Mouse (Mus musculus): ENCODE measurements around the gene Rnf44. TPM values are rescaled to one million over a fixed set of nuclear protein-coding genes. Genes with fewer than 3 reads are reported as not detected.

Rnf44 gene
- polyA plus RNA-seq, 2 experiments: 70.1 to 118 TPM

- TF ChIP-seq POLR2A (IDR thresholded peaks at IDR 0.05; ENCODE audit: borderline replicate concordance, extremely low read depth, insufficient read depth, insufficient read length): no peak
- Histone ChIP-seq H3K4me1 (ENCODE audit: control insufficient read depth, insufficient read depth, low read length) (peaks cover 10% of the 10 kb centered on the region), H3K4me3 (replicated peaks; ENCODE audit: low read length) (no peak overlapping the region), H3K4me2 (replicated peaks; ENCODE audit: low read depth, low read length, severe bottlenecking) (peak overlapping the region; percentile 93; the same call in 1 of the 2 replicates), H3K27ac (replicated peaks; ENCODE audit: low read depth, low read length) (no peak overlapping the region), H3K9me3 (ENCODE audit: control insufficient read depth, low read length) (no peaks in the 10 kb centered on the region), H3K9ac (ENCODE audit: low read depth, low read length, severe bottlenecking) (no peak overlapping the region), H3K27me3 (ENCODE audit: control insufficient read depth, insufficient read depth, low read length) (no peaks in the 10 kb centered on the region), H3K36me3 (ENCODE audit: control insufficient read depth, insufficient read depth, low read length) (0 out of 2 replicates have a peak, but pooled peaks cover 6% of the 10 kb centered on the region)
- no peak for ATAC-seq (ENCODE audit: low FRiP score, low read depth)
- no peak for DNase-seq (ENCODE audit: low spot score)
These were observed 2.0 kb downstream of the Rnf44 start for GRCm38 (mm10) chr13:54691737-54692136.

DNA sequence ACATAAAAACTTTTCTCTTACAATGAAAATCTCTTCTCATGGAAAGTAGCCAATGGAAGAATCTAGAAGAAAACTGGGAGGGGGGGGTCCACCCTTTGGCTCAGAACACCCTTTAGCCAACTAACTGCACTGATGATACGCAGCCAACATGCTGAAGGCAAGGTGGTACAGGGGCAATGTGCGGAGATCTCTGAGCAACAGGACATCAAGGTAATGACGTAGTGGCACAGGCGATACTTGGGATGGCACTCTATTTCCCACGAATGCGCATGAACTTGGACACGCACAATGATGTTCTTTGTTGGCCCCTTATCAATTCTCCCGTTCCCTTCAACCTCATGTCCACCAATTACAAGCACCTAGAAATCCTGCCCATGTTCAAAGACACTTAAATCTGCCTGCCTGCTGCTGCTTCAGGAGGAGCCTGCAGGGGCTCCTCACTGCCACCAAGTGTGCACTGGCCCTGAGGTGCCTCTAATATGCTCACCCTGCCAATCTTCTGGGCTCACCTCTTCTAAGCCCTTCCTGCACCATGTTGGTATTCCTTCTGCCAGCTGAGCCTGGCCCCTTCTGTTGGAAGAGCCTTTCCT, 3.5 kb downstream of the Rnf44 start:
- Histone ChIP-seq H3K27me3 (ENCODE audit: control insufficient read depth, insufficient read depth, low read length) (no peaks in the 10 kb centered on the region), H3K4me3 (replicated peaks; ENCODE audit: low read length) (no peak overlapping the region), H3K36me3 (ENCODE audit: control insufficient read depth, insufficient read depth, low read length) (peaks cover 10% of the 10 kb centered on the region; the same call in 1 of the 2 replicates), H3K9me3 (ENCODE audit: control insufficient read depth, low read length) (no peaks in the 10 kb centered on the region), H3K9ac (ENCODE audit: low read depth, low read length, severe bottlenecking) (no peak overlapping the region), H3K4me2 (replicated peaks; ENCODE audit: low read depth, low read length, severe bottlenecking) (no peak overlapping the region), H3K27ac (replicated peaks; ENCODE audit: low read depth, low read length) (no peak overlapping the region), H3K4me1 (ENCODE audit: control insufficient read depth, insufficient read depth, low read length) (peaks cover 23% of the 10 kb centered on the region)
- ATAC-seq (ENCODE audit: low FRiP score, low read depth) (no peak), DNase-seq (ENCODE audit: low spot score) (no peak)
- 93% methylated on average over 8 of the region's 8 CpGs for WGBS
- TF ChIP-seq POLR2A (IDR thresholded peaks at IDR 0.05; ENCODE audit: borderline replicate concordance, extremely low read depth, insufficient read depth, insufficient read length): no peak

- under 1% methylated on average over 78 of the region's 82 CpGs for WGBS
- Histone ChIP-seq H3K36me3 (ENCODE audit: control insufficient read depth, insufficient read depth, low read length) (peaks cover 29% of the 10 kb centered on the region), H3K4me1 (ENCODE audit: control insufficient read depth, insufficient read depth, low read length) (peaks cover 24% of the 10 kb centered on the region), H3K4me2 (replicated peaks; ENCODE audit: low read depth, low read length, severe bottlenecking) (peak overlapping the region; percentile 80), H3K9me3 (ENCODE audit: control insufficient read depth, low read length) (no peaks in the 10 kb centered on the region), H3K27ac (replicated peaks; ENCODE audit: low read depth, low read length) (peak overlapping the region; percentile 98), H3K27me3 (ENCODE audit: control insufficient read depth, insufficient read depth, low read length) (no peaks in the 10 kb centered on the region), H3K4me3 (replicated peaks; ENCODE audit: low read length) (peak overlapping the region; percentile 99), H3K9ac (ENCODE audit: low read depth, low read length, severe bottlenecking) (peak overlapping the region; percentile 96)
- peak; percentile 91 for ATAC-seq (ENCODE audit: low FRiP score, low read depth)
- 0 out of 2 replicates have a peak, but pooled peaks have one; percentile 12 for TF ChIP-seq POLR2A (IDR thresholded peaks at IDR 0.05; ENCODE audit: borderline replicate concordance, extremely low read depth, insufficient read depth, insufficient read length)
- DNase-seq (ENCODE audit: low spot score): peak; percentile 93
These were observed 5.9 kb downstream of the Rnf44 start for GRCm38 (mm10) chr13:54687575-54688424.

- H3K27ac ChIP-seq (replicated peaks; ENCODE audit: low read depth, low read length): peak overlapping the region; percentile 98
- peak overlapping the region; percentile 99 for H3K4me3 ChIP-seq (replicated peaks; ENCODE audit: low read length)
- peaks cover 17% of the 10 kb centered on the region for H3K4me1 ChIP-seq (ENCODE audit: control insufficient read depth, insufficient read depth, low read length)
- H3K9me3 ChIP-seq (ENCODE audit: control insufficient read depth, low read length): no peaks in the 10 kb centered on the region
- 0% methylated on average over 28 of the region's 35 CpGs for WGBS
- peaks cover 32% of the 10 kb centered on the region for H3K36me3 ChIP-seq (ENCODE audit: control insufficient read depth, insufficient read depth, low read length)
- DNase-seq (ENCODE audit: low spot score): peak; percentile 85
- no peak for TF ChIP-seq POLR2A (IDR thresholded peaks at IDR 0.05; ENCODE audit: borderline replicate concordance, extremely low read depth, insufficient read depth, insufficient read length)
- H3K27me3 ChIP-seq (ENCODE audit: control insufficient read depth, insufficient read depth, low read length): no peaks in the 10 kb centered on the region
- H3K4me2 ChIP-seq (replicated peaks; ENCODE audit: low read depth, low read length, severe bottlenecking): peak overlapping the region; percentile 80
- peak; percentile 51 for ATAC-seq (ENCODE audit: low FRiP score, low read depth)
- H3K9ac ChIP-seq (ENCODE audit: low read depth, low read length, severe bottlenecking): peak overlapping the region; percentile 96
These were observed 6.6 kb downstream of the Rnf44 start for GRCm38 (mm10) chr13:54687096-54687495.

DNA sequence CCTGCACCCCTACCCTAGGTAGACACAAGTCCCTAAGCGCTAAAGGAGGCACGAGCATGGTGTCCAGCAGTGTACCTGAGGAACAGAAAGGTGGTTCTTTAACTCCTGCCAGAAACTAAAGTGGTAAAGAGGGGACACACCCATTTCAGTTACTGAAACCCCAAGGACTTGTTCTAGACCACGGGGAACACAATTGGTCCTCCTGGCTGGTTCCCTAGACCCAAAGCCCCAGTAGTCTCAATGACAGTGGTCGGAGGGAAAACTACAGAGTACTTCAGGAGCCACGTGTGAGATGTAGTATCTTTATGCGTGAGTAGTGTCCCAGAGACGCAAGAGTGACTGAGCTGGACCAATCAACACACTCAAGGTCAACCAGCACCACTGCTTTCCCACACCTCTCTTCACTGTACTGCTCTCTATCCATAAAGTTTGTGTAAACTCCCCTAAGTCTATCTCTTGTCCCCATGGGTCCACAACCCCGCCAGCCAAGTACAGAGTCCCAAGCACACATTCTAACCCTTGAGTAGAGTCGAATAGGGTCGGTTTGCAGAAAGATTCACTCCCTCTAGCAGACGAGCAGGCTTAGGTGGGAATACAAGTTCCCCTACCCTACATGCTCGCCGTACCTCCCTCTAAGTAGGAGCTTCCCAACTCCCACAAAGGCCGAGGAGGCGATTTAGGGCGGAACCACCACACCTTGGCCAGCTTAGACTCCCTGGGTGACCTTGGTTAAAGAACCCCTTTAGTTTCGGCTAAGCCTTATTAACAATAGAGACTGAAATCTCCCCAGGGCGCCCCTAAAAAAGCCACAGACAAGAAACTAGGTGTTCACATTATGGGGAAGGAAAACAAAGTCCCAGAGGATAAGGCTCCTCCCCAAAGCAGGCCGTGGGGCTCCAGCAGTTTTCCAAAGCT, 7.3 kb downstream of the Rnf44 start:
- peak overlapping the region; percentile 96 for H3K9ac ChIP-seq (ENCODE audit: low read depth, low read length, severe bottlenecking)
- no peak for DNase-seq (ENCODE audit: low spot score)
- no peaks in the 10 kb centered on the region for H3K27me3 ChIP-seq (ENCODE audit: control insufficient read depth, insufficient read depth, low read length)
- ATAC-seq (ENCODE audit: low FRiP score, low read depth): no peak
- no peaks in the 10 kb centered on the region for H3K9me3 ChIP-seq (ENCODE audit: control insufficient read depth, low read length)
- peaks cover 37% of the 10 kb centered on the region for H3K36me3 ChIP-seq (ENCODE audit: control insufficient read depth, insufficient read depth, low read length)
- peak overlapping the region; percentile 98 for H3K27ac ChIP-seq (replicated peaks; ENCODE audit: low read depth, low read length)
- TF ChIP-seq POLR2A (IDR thresholded peaks at IDR 0.05; ENCODE audit: borderline replicate concordance, extremely low read depth, insufficient read depth, insufficient read length): no peak
- WGBS: 3% methylated on average over 19 of the region's 19 CpGs
- H3K4me2 ChIP-seq (replicated peaks; ENCODE audit: low read depth, low read length, severe bottlenecking): peak overlapping the region; percentile 80
- H3K4me1 ChIP-seq (ENCODE audit: control insufficient read depth, insufficient read depth, low read length): peaks cover 16% of the 10 kb centered on the region
- H3K4me3 ChIP-seq (replicated peaks; ENCODE audit: low read length): peak overlapping the region; percentile 99
